Mouse (Mus musculus) erythroblast, embryonic 14.5 days (primary cell): ENCODE results near the gene Zfp689.

Source experiments
- GATA1 ChIP-seq: IDR thresholded peaks from 2 replicates; pipeline ENCODE4 v1.6.1; 2012; ENCODE audit warnings: low read length, inconsistent platforms, mixed read lengths
- TAL1 ChIP-seq: IDR thresholded peaks from 3 replicates; pipeline ENCODE4 v1.6.1; 2012; ENCODE audit warnings: low read length, inconsistent platforms, mixed read lengths

- no peak for TF ChIP-seq GATA1
- TF ChIP-seq TAL1 = no peak
These were observed 21.2 kb upstream of the Zfp689 start for GRCm38 (mm10) chr7:127470011-127470715.
